In the genomic region with DNA sequence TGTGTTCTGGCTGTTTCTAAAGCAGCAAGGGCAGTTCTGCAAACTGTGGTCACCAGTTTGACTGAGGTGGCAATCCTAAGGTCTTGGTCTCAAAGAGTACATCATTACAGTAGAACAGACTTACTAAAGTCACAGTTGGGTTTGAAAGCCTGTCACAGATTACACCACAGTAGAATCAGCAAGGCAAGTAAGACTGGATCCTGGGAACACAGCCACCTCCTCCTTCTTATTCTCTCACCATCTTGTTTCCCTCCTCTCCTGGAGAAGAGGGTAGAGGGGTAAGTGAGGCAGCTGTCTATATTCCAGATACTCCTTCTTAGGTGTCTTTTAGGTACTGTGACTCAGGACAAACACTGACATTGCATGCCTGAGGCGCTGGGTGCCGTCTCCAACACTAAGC, we compare ENCODE assay signal across 22 mouse cellular contexts. TPM values are rescaled to one million over a fixed set of nuclear protein-coding genes. Genes with fewer than 3 reads are reported as not detected.
"Had no signal": no experiment of that assay in that cellular context is flagged by ENCODE, and none has a peak within 500 bp of the region (broad histone marks: within the 10 kb centered on the region; RNA-seq: fewer than 3 reads in every experiment).

No protein-coding gene starts in this region.

- ATAC-seq: forebrain, embryonic 13.5 days; forebrain, embryonic 14.5 days; forebrain, embryonic 15.5 days; forebrain, embryonic 16.5 days; forebrain, postnatal 0 days had no signal

- DNase-seq: cerebellum, adult 8-10 months; cerebellum, adult 9-10 months; cerebellum, adult 9-11 months; cerebellum, postnatal 10 days; cerebellum, postnatal 14 days; cerebellum, postnatal 25 days; cerebellum, postnatal 36 days; embryo, embryonic 11 days; forebrain, postnatal 0 days; gastrocnemius, adult 2 months; gastrocnemius, postnatal 10 days; gastrocnemius, postnatal 14 days; gastrocnemius, postnatal 25 days; gastrocnemius, postnatal 36 days; heart, adult 18-20 months; heart, adult 2 months had no signal

RNA-seq across cellular contexts. Expression of gene Mark1, which starts 14.6 kb away (rescaled TPM):
- total RNA-seq: common myeloid progenitor, adult 5-6 weeks; granulocyte monocyte progenitor cell, adult 5-6 weeks had no signal
